Mouse (Mus musculus): ENCODE results near the gene Grhl3.
"Not testable (repeated sequence)": the region's sequence is repeated elsewhere in the genome, so short reads cannot be mapped to it uniquely, and the experiment has no call there.

Grhl3 gene

DNA sequence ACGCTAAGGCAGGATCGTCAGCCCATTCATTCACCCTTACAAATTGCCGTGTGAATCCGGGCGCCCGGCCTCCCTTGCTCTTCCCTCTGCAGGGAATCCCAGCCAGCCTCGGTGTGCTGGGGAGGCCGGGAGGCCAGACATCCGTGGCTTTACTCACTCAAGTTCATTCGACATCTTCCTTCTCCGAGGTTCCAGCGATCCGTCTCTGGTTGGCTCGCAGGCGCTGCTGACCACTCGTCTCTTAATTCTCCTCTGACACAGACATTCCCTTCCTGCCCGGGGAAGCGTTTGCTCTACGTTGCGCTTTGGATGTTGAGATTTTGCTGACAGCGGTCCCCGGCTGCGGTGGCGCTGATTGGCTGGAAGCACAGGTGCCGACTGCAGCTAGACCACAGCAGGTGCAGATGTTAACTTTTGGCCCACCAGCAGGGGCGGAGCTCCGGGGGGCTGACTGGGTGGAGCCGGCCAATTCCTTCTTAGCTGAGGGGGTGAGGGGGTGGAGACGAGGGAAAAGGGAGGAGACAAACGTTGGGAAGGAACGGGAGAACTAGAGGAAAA lies at the start of gene Grhl3:
Grhl3 (minus strand) TSS at position 380 of the 558 bp plus-strand sequence.
- CTCF ChIA-PET = interaction anchor here (0.6 kb wide), 1 partner anchor 1075 kb away, joined by 4 read pairs; no protein-coding TSS in a partner anchor

DNA sequence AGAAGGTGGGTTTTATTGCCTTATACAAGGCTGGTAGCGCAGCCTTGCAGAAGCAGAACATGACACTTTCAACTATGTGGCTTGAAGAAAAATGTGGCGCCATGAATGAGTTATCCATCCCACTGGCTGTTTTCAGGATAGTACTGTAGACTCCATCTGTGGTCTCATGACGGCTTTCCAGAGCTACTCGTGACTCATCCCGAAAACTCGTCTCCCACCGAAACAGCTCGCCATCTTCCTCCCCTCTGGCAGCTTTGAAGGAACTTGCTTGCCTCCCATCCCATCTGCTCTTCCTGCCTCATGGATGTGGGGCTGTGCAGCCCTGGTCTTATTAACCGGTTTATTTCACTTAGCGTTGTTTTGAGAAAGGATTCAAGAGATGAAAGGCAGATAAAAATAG lies 48.9 kb upstream of the Grhl3 start:
- CTCF ChIA-PET = no interaction called here

DNA sequence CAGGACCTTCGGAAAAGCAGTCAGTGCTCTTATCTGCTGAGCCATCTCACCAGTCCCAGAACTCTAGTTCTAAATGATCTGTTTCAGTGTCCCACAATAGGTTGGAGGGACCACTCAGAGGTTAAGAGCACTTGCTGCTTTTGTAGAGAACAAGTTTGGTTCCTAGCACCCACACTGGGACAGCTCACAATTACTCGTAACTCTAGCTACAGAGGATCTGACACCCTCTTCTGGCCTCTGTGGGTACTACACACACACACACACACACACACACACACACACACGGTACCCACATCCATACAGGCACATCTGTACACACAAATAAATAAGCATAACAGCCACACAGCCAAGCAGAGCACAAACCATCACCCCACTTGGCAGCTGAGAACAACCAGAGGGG lies 47.0 kb upstream of the Grhl3 start:
- CTCF ChIA-PET = no interaction called here

DNA sequence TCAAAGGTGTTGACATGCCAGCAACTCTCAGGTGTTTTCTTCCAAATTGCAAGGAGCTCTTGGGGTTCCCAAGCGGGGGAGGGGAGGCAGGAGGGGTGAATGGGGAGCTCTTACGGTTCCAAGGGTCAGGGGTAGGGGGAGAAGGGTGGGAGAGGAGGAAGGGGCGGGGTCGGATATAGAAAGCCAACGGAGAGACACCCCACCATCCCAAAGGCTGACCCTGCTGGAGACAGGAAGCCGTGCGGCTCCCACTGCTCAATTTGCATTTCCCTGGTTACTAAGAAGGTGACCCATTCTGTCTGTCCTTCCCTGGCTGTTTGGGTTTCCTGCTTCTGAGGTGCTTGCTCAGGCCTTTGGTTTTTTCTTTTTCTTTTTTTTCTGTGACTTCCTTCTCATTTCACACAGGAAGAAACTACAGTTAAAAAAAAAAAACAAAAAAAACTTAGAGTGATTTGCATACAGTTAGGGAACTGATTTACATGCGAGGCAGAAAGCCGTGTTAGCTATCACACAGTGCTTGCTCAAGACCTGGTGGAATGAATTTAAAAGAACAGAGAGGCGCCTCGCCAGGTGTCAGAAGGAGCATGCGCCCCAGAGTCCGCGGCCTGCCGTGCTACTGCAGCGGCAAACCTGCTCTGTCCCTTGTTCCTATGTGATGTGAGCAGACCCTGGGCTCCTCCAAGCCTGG lies 44.5 kb upstream of the Grhl3 start:
- CTCF ChIA-PET = interaction anchor here (0.6 kb wide), 2 partner anchors 18 to 614 kb away, joined by 5 read pairs; no protein-coding TSS in a partner anchor

DNA sequence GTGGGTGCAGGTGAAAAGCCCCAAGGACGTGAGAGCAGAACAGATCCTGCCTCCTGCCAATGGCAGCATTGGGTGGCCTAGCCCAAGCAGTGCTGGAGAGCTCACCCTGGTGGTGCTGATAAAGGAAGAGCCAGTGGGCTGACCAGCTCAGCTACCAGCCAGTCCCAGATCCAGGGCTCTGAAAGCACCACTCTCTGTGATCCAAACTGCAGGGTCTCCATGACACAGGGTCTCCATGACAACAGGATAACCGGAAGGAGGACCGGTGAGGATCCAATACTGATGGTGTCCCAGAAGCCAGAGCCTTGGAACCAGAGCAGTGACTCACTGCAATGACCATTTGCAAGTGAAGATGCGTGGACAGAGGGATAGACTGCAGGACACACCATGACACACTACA lies 43.6 kb upstream of the Grhl3 start:
- CTCF ChIA-PET = interaction anchor here (0.6 kb wide), 2 partner anchors 17 to 615 kb away, joined by 5 read pairs; no protein-coding TSS in a partner anchor

DNA sequence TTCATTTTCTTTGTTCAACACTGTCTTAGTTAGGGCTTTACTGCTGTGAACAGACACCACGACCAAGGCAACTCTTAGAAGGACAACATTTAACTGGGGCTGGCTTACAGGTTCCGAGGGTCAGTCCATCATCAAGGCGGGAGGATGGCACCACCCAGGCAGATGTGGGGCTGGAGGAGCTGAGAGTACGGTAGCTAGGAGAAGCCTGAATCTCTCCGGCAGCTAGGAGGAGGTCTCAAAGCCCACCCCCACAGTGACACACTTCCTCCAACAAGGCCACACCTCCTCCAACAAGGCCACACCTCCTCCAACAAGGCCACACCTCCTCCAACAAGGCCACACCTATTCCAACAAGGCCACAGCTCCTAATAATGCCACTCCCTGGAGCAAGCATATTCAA lies 41.9 kb upstream of the Grhl3 start:
- CTCF ChIA-PET = not testable (repeated sequence)

DNA sequence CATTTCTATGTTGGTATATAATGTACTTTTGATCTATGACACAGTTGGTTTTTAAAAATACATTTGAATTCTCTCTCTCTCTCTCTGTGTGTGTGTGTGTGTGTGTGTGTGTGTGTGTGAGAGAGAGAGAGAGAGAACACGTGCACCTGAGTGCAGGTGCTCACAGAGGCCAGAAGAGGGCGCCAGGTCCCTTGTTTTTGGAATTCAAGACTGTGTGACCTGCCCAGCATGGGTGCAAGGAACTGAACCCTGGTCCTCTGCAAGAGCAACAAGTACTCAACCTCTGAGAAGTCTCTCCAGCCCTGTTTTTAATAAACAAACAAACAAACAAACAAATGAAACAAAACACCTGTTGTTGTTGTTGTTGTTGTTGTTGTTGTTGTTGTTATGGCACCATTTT lies 36.6 kb upstream of the Grhl3 start:
- CTCF ChIA-PET = no interaction called here

DNA sequence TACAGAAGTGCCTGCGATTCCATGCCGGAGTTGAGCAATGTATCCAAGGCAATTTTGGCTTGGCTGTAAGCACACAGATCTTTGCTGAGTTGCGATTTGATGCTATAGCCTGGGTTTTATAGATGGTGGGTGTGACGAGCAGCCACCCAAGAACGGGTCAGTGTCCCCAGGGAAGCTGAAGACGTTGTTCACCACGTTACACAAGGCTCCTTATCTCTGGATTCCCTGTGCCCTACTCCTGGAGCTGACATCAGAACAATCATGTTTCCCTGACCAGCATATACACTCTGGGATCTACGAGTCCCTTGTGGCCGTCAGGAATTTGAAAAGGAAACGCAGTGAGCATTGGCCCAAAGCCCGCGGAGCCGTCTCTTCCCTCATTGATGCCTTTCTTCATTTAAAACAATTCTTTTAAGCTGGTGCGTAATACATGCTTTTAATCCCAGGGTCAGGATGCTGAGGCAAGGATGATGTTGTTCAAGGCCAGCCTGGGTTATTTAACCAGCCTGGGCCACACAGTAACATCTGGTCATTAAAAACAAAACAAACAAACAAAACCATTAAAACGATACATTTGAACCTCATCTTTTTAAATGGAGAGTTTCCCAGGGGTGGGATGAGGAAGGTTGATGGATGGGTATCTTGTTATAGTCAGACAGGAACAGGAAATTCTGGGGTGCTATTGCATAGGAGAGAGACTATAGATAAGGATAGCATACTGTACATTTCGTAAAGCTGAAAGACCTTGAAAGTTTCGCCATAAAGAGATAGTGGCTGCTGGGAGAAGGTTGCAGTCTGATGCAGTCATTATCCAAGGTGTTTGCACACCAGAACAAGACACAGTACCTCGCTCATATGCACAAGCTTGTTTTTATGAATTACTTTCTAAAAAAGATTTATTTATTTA lies 34.8 kb upstream of the Grhl3 start:
- CTCF ChIA-PET = no interaction called here

DNA sequence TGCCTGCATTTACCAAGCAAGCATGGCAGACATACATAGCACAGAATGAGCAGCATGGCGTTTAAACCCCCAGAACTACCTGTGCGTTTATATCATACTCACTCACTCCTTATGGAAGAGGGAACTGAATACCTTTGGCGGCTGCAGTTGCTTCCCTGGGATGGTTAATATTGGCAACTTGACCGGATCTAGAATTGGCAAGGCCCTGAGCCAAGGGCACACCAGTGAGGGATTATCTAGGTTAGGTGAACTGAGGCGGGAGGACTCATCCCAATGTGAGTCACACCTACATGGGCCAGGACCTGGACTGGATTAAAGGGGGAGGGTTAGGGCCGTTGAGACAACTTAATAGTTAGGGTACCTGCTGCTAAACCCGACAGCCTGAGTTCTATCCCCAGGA lies 32.8 kb upstream of the Grhl3 start:
- CTCF ChIA-PET = no interaction called here

DNA sequence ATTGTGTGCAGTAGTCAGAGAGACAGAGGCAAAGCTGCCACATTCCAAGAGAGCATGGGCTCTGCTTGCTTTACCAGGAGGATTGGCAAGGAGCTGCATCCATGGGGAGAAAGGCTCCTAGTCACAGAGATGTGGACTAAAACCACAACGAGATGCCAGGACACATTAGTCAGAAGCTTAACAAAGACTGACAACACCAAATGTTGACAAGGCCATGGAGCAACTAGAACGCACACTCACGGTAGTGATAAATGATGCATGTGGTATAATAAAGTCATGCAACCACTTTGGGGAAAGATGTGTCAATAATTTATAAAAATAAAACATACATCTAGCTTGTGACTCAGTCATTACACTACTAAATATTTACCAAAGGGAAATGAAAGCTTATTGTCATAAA lies 28.1 kb upstream of the Grhl3 start:
- CTCF ChIA-PET = no interaction called here

DNA sequence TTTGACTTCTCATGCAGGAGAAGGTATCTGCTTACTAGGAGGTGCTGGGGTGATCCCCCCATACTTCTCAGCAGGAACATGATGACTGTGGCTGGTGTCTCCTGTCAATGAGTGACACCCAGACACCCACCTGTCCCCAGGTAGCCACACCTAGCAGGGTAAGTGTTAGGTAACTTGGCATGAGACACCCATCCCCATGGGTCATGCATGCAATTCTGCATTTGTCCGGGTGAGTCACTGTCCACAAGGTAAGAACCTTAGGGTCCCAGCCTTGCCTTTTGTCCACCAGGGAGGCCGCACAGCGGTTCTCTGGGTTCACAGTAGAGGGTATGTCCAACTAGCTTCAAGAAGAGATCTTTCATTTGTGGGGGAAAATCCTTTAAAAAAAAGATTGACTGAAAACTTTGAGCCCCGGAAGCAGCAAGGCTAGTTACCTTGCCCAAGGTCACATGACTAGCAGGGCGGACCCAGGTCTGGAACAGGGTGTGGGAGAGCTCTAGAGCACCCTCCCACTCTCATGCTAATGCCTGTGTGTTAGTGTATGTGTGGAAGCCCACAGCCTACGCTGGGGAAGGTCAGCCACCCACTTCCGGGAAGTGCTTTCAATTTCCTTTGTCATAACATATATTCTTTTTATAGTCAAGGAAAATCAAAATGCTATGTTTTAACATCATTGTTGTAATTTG lies 26.2 kb upstream of the Grhl3 start:
- CTCF ChIA-PET = interaction anchor here (0.5 kb wide), 1 partner anchor 18 kb away, joined by 5 read pairs; no protein-coding TSS in a partner anchor

DNA sequence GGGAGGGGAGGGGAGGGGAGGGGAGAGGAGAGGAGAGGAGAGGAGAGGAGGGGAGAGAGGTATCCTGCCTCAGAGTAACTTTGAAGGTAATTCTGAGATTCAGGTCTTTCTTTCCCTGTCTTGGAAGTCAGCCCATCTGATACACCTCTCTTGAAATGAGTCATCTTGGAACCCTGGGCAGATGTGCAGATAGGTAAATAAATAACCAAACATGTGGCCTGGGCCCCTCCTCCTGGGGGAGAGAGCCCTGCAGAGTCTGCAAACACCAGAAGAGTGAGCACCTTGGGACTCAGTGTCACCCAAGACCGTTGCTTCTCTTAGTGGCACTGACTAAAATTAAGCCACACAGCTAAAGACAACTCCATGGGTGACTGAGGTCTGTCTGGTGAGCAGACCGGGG lies 25.6 kb upstream of the Grhl3 start:
- CTCF ChIA-PET = no interaction called here

DNA sequence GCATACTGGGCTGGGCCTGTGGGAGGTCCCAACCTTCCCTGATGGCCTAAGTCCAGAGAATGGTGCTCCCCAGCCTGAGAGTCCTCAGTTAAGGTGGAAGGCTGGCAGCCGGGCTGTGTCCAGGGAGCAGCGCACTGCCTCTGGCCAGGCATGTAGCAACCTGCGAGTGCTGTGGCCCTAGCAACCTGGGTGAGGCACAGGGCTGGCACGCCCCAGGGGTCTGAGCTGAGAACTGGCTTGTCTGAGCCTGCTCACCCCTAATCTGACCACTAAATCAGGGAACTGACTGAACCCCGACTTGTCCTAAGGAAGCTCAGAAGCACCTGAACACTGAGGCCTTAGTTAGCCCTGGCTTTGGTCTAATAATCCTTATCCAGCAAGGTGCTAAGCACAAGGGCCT lies 24.1 kb upstream of the Grhl3 start:
- CTCF ChIA-PET = no interaction called here

DNA sequence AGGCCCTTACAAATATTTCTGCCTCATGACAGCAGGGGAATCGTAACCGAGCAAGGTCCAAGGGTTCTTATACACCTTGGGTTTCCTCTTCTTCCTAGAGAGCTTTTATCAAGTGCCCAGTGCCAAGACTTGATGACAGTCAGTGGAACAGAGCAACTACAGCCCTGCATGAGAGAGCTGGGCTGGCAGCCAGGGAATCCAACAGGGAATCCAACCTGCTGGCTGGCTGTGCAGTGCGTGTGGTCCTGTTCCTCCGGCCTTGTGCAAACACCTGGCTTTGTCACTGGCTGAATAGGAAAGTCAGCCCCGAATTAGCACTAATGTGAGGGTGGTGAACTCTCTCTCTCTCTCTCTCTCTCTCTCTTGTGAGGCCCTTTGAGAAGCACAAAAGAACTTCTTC lies 22.5 kb upstream of the Grhl3 start:
- CTCF ChIA-PET = no interaction called here

DNA sequence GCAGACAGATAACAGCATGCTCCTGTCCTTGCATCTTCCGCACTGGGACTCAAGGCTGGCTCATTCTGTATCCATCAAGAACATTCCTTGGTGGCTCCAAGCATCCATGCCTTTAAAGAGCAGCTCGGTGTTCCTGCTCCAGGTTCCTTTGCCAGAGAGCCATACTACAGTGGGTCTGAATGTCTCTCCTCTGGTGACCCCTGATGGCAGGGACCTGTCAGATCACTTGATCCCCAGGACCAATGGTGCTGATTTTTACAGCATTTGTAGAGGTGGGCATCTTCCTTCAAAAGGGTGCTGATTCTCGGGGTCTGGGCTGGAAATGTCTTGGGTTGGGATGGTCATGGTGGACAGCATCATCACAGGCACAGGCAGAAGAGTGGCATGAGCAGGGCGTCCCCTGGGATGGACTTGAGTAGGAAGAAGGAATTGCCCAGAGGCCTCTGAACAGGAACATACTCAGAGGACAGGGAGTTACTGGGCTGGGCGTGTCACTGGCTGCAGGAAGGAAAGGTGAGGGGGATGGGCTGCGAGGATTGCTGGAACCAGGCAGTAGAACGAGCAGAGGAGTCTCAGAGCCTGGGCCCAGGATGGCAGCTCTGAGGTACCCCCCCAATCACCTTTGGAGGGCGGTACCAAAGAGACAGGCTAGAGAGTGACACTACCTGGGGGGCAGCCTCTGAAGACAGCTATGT lies 18.3 kb upstream of the Grhl3 start:
- CTCF ChIA-PET = no interaction called here

DNA sequence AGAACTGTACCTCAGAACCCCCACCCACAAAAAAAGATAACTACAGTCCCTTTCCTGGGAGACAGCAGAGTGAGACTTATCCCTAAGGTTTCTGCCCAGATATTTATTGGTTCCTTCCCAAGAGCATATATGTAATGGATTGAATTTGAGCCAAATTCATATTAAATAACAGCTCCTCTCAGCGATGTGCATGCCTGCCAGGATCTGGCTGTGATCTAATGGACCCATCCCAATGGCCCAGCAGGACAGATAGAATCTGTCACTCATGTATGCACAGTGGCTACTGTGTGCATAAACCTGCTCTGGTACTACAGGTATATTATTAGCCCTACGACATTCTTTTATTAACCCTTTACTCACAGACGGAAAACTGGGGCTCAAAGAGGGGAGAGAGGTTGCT lies 17.7 kb upstream of the Grhl3 start:
- CTCF ChIA-PET = no interaction called here

DNA sequence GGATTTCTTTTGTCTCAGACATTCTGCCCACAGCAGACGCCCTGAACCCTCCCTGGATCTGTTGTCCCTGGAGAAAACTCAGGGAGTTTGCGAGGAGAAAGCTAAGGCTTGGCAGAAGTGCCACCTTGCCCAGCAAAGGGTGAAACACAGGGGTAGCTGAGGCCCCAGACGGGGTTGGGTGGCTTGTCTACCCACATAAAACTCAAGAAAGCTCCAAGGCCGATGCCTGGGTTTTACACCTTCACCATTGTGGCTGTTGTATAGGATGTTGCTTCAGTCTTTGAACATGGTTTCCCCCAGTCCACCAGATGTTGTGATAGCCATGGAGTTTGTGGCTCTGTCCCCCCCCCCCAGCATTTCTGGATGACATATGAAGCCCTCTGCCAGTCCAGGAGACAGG lies 11.4 kb upstream of the Grhl3 start:
- CTCF ChIA-PET = no interaction called here

DNA sequence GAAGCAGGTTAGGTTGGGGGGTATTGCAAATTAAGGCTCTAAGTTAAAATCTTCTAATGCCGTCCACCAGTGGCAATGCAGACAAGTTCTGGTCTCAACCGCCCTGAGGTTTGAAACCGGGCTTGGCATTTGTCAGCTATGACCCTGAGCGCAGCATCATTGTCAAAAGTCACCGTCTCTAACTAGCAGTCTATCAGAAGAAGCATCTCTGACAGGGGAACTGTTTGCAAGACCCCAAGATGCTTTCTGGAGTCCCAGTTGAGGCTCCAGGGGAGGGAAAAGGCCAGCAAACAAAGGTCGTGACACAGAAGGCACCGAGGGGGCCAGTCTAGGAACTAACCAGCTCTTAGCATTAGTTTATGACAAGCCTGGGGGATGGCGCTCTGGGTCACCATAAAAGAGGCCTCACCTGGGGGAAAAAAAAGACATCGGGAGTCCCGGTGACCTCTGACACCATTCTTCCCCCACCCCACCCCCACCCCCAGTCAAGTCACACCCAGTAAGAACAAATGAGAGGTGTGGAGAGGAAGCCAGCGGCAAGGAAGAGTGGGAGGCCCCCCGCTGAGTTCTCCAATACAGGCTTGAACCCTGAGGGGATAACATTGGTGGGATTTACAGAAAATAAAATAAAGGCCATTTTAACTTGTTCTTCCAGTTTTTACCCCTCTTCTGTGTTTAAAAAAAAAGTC lies 7.9 kb upstream of the Grhl3 start:
- CTCF ChIA-PET = no interaction called here

DNA sequence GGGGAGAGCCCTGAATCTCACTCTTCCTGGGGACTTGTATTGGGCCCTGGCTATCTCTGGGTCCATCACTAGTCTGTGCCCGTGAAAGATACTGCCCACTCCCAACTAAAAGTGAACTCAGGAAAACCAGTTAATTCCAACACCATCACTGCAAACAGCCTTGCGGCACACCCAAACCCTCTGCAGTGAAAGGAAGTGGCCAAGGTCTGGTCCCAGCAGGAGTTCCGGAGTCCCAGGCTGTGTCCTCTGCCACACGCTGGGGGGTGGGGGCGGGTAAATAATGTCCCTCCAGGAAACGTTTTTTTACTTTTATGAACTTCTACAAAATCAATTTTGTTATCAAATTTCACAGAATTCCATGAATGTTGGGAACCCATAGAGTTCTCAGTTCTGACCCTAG lies 6.3 kb upstream of the Grhl3 start:
- CTCF ChIA-PET = no interaction called here

DNA sequence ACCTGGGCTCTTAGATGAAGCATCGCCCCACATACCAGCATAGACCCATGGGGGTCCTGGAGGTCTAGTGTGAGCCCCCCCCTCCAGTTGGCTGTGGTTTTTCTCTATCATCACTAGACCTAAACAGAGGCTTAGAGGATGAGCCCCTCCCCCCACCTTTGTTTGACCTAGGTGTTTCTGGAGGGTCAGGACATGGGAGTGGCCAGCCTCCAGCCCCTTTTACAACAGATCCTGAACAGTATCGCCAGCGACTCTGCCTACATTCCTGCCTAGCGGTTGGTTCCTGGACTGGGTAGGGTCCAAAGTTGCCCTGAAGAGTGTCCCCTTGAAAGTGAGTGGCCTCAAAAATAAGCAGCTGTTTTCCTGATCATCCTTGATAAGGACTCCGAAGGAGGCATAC lies 5.1 kb upstream of the Grhl3 start:
- CTCF ChIA-PET = no interaction called here
